Mouse (Mus musculus): ENCODE measurements around the gene Gm12185. TPM values are rescaled to one million over a fixed set of nuclear protein-coding genes. Genes with fewer than 3 reads are reported as not detected.
"Not testable (repeated sequence)": the region's sequence is repeated elsewhere in the genome, so short reads cannot be mapped to it uniquely, and the experiment has no call there.

Gm12185 gene
- polyA plus RNA-seq, 1 experiment from 2014 or later: not detected

GRCm38 (mm10) chr11:48900654-48901566, 91.1 kb downstream of the Gm12185 start:
- H3K27ac ChIP-seq; H3K27me3 ChIP-seq (ENCODE audit: low read depth, poor library complexity, severe bottlenecking); H3K4me3 ChIP-seq; H3K4me1 ChIP-seq; H3K9me3 ChIP-seq (replicated peaks); H3K36me3 ChIP-seq; DNase-seq (ENCODE audit: low spot score): not testable (repeated sequence)
- 80% methylated on average over 6 of the region's 6 CpGs for WGBS

- WGBS: 79% methylated on average over 2 of the region's 2 CpGs
- no peaks in the 10 kb centered on the region for H3K27me3 ChIP-seq (ENCODE audit: low read depth, poor library complexity, severe bottlenecking)
- no peak for DNase-seq (ENCODE audit: low spot score)
Observed at GRCm38 (mm10) chr11:48898812-48899431, 93.1 kb downstream of the Gm12185 start.

GRCm38 (mm10) chr11:48876680-48877079, 115.3 kb downstream of the Gm12185 start:
- H3K9me3 ChIP-seq (replicated peaks): no peaks in the 10 kb centered on the region
- DNase-seq (ENCODE audit: low spot score): no peak
- H3K4me1 ChIP-seq: peaks cover 10% of the 10 kb centered on the region
- WGBS: 97% methylated on average over 1 of the region's 1 CpGs
- H3K27me3 ChIP-seq (ENCODE audit: low read depth, poor library complexity, severe bottlenecking): peaks cover 8% of the 10 kb centered on the region
- H3K27ac ChIP-seq: no peak overlapping the region
- no peak overlapping the region for H3K4me3 ChIP-seq
- H3K36me3 ChIP-seq: no peaks in the 10 kb centered on the region

More at GRCm38 (mm10) chr11:48898812-48899431, 93.1 kb downstream of the Gm12185 start:
- Histone ChIP-seq H3K27ac (no peak overlapping the region), H3K36me3 (no peaks in the 10 kb centered on the region), H3K9me3 (replicated peaks) (no peaks in the 10 kb centered on the region), H3K4me3 (no peak overlapping the region), H3K4me1 (no peaks in the 10 kb centered on the region)

GRCm38 (mm10) chr11:48875343-48875837, 116.6 kb downstream of the Gm12185 start:
- H3K9me3 ChIP-seq (replicated peaks); H3K36me3 ChIP-seq; DNase-seq (ENCODE audit: low spot score); H3K27ac ChIP-seq; H3K4me3 ChIP-seq: not testable (repeated sequence)
- 87% methylated on average over 1 of the region's 1 CpGs for WGBS
- Histone ChIP-seq H3K27me3 (ENCODE audit: low read depth, poor library complexity, severe bottlenecking) (peaks cover 14% of the 10 kb centered on the region), H3K4me1 (peaks cover 20% of the 10 kb centered on the region)

GRCm38 (mm10) chr11:48874465-48874864, 117.6 kb downstream of the Gm12185 start:
- Histone ChIP-seq H3K9me3 (replicated peaks) (no peaks in the 10 kb centered on the region), H3K36me3 (no peaks in the 10 kb centered on the region), H3K27me3 (ENCODE audit: low read depth, poor library complexity, severe bottlenecking) (peaks cover 14% of the 10 kb centered on the region), H3K27ac (no peak overlapping the region), H3K4me3 (no peak overlapping the region), H3K4me1 (peaks cover 20% of the 10 kb centered on the region)
- WGBS: 4% methylated on average over 4 of the region's 4 CpGs
- peak; percentile 45 for DNase-seq (ENCODE audit: low spot score)

- H3K36me3 ChIP-seq: no peaks in the 10 kb centered on the region
- no peak overlapping the region for H3K4me3 ChIP-seq
- 69% methylated on average over 10 of the region's 10 CpGs for WGBS
- no peak for DNase-seq (ENCODE audit: low spot score)
- H3K27me3 ChIP-seq (ENCODE audit: low read depth, poor library complexity, severe bottlenecking): peaks cover 14% of the 10 kb centered on the region
- H3K9me3 ChIP-seq (replicated peaks): no peaks in the 10 kb centered on the region
- no peak overlapping the region for H3K27ac ChIP-seq
- H3K4me1 ChIP-seq: peaks cover 20% of the 10 kb centered on the region
Observed at GRCm38 (mm10) chr11:48873591-48874290, 118.3 kb downstream of the Gm12185 start.

- no peaks in the 10 kb centered on the region for H3K9me3 ChIP-seq (replicated peaks)
- peak overlapping the region; percentile 57; the same call in 1 of the 2 replicates for H3K4me3 ChIP-seq
- 84% methylated on average over 7 of the region's 7 CpGs for WGBS
- H3K36me3 ChIP-seq: no peaks in the 10 kb centered on the region
- peaks cover 20% of the 10 kb centered on the region for H3K4me1 ChIP-seq
- peak overlapping the region; percentile 1; the same call in 1 of the 2 replicates for H3K27ac ChIP-seq
- peaks cover 14% of the 10 kb centered on the region for H3K27me3 ChIP-seq (ENCODE audit: low read depth, poor library complexity, severe bottlenecking)
- DNase-seq (ENCODE audit: low spot score): no peak
Observed at GRCm38 (mm10) chr11:48872695-48873300, 119.2 kb downstream of the Gm12185 start.

GRCm38 (mm10) chr11:48871817-48872541, 120.0 kb downstream of the Gm12185 start:
- peak; percentile 47 for DNase-seq (ENCODE audit: low spot score)
- H3K4me1 ChIP-seq: peaks cover 20% of the 10 kb centered on the region
- H3K27ac ChIP-seq: peak overlapping the region; percentile 71
- H3K27me3 ChIP-seq (ENCODE audit: low read depth, poor library complexity, severe bottlenecking): peaks cover 14% of the 10 kb centered on the region
- WGBS: 7% methylated on average over 17 of the region's 17 CpGs
- H3K4me3 ChIP-seq: peak overlapping the region; percentile 57
- H3K9me3 ChIP-seq (replicated peaks): no peaks in the 10 kb centered on the region
- H3K36me3 ChIP-seq: no peaks in the 10 kb centered on the region

- no peaks in the 10 kb centered on the region for H3K36me3 ChIP-seq
- peaks cover 20% of the 10 kb centered on the region for H3K4me1 ChIP-seq
- peak; percentile 56 for DNase-seq (ENCODE audit: low spot score)
- peaks cover 14% of the 10 kb centered on the region for H3K27me3 ChIP-seq (ENCODE audit: low read depth, poor library complexity, severe bottlenecking)
- WGBS: 4% methylated on average over 19 of the region's 19 CpGs
- H3K4me3 ChIP-seq: peak within 1 kb of the TSS; percentile 57
- no peaks in the 10 kb centered on the region for H3K9me3 ChIP-seq (replicated peaks)
- peak within 1 kb of the TSS; percentile 71 for H3K27ac ChIP-seq
Observed at GRCm38 (mm10) chr11:48871201-48871772, 120.7 kb downstream of the Gm12185 start, which contains the start of gene Irgm1. Gene Irgm1 (minus strand): TSS chr11:48871683.

GRCm38 (mm10) chr11:48870781-48871180, 121.2 kb downstream of the Gm12185 start:
- peak overlapping the region; percentile 57 for H3K4me3 ChIP-seq
- no peaks in the 10 kb centered on the region for H3K9me3 ChIP-seq (replicated peaks)
- 0 out of 2 replicates have a peak overlapping the region, but pooled peaks have one; percentile 71 for H3K27ac ChIP-seq
- peaks cover 20% of the 10 kb centered on the region for H3K4me1 ChIP-seq
- WGBS: 42% methylated on average over 7 of the region's 7 CpGs
- no peak for DNase-seq (ENCODE audit: low spot score)
- no peaks in the 10 kb centered on the region for H3K36me3 ChIP-seq
- peaks cover 14% of the 10 kb centered on the region for H3K27me3 ChIP-seq (ENCODE audit: low read depth, poor library complexity, severe bottlenecking)

GRCm38 (mm10) chr11:48869380-48870110, 122.5 kb downstream of the Gm12185 start:
- Histone ChIP-seq H3K27ac (no peak overlapping the region), H3K27me3 (ENCODE audit: low read depth, poor library complexity, severe bottlenecking) (peaks cover 14% of the 10 kb centered on the region), H3K4me3 (no peak overlapping the region), H3K4me1 (peaks cover 20% of the 10 kb centered on the region), H3K36me3 (no peaks in the 10 kb centered on the region), H3K9me3 (replicated peaks) (no peaks in the 10 kb centered on the region)
- 85% methylated on average over 7 of the region's 7 CpGs for WGBS
- DNase-seq (ENCODE audit: low spot score): no peak

Data from limb, embryonic 10.5 days (tissue).